Mouse (Mus musculus) kidney, adult 11 months (tissue): ENCODE measurements around the gene Cyp2j12.
"Not testable (repeated sequence)": the region's sequence is repeated elsewhere in the genome, so short reads cannot be mapped to it uniquely, and the experiment has no call there.

Experiments
- DNase-seq: peaks from one replicate; pipeline ENCODE4 v3.0.0; 2022

Cyp2j12 gene

DNA sequence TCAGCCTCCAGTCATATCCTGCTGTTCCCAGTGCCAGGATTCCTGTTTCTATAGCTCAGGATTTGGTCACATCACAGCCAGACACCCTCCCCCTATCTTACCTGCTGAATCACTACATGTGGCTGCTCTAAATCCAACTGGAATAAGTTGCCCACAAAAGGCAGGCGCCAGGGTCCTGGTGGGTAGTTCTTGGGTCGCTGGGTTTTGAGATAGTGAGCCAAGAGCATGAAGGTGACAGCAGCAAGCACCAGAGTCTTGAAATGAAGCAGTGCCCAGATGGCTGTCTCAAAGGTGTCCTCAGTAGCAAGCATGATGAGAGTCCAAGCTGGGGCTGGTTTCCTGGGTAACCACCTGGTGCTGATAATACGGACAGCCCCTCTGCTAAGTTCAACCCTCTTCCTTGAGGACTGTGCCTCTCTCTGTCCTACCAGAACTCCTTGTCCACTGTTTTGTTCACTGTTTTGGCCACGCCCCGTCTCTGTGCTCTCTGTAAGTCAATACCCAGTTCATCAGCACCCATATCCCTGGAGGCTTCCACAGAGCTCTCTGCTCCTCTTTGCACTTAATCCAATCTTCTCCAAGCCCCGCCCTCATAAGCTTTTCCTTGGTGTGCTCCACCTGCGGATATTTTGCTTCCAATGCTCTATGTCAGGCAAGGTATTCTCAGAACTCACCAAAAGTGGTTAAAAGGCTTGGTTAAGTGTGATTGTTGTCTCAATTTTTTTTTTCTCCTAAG lies at the start of gene Cyp2j12:
Gene Cyp2j12 (minus strand): TSS at position 421 of the 736 bp plus-strand sequence.
- no peak for DNase-seq

DNA sequence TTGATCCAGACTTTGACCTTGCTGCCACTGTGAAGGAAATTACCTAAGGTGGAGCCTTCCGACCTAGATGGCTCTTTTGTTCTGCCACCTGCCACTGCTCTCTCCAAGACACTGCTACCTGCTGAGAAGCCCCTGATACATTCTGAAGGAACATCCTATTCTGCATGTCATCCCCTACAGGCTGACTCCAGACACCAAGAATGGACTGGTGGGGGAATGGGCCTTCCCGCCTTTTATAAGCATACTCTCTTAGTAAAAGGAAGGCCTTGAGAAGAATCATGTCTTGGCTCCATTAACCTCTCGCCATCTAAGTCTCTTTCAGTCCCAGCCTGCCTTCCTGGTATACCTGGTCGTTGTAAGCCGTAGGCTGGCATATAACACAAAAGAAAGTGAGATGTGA lies 48.4 kb upstream of the Cyp2j12 start:
- DNase-seq = not testable (repeated sequence)

DNA sequence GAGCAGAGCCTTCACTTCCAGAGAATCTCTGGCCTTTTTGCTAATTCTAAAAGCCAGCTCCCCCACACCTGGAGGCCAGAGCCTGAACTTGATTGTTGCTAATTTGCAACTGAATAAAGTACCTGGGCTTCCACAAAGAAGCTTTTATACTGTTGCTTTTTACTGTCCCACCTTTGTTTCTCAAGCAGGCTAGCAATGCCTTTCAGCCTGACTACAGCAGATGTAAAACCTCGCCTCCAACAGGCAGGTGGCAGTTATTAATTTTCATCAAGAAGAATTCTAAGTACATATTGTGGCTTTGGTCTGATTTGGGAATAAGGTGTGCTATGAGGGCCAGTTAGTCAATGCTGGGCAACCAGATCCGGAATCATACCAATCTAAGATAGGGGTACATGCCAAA lies 47.7 kb upstream of the Cyp2j12 start:
- not testable (repeated sequence) for DNase-seq

GRCm38 (mm10) chr4:96188146-96188545 lies 47.2 kb upstream of the Cyp2j12 start:
- not testable (repeated sequence) for DNase-seq

DNA sequence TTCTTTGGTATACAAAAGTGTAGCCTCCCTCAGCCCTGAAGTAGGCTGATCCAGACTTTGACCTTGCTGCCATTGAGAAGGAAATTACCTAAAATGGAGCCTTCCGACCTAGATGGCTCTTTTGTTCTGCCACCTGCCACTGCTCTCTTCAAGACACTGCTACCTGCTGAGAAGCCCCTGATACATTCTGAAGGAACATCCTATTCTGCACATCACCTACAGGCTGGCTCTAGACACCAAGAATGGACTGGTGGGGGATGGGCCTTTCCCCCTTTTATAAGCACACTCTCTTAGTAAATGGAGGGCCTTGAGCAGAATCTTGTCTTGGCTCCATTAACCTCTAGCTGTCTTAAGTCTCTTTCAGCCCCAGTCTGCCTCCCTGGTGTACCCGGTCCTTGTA lies 43.8 kb upstream of the Cyp2j12 start:
- DNase-seq = not testable (repeated sequence)

DNA sequence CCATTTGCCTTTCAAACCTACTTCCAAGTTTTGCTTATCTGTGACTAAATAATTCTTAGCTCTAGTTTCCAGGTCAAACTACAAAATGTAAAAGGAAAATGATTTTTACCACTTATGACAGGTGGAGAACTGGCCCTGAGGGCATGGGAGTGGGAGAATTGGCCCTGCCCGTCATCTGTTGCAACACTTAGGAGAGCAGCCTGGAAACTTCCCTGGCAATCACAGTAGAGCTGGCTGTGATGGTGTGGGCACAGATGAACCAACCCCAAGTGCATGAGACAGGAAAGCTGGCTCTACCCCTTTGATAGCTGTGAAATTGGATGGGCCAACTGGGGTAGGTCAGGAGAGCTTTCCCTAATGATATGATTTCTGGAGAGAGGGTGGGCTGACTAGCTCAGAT lies 21.9 kb upstream of the Cyp2j12 start:
- DNase-seq = no peak

DNA sequence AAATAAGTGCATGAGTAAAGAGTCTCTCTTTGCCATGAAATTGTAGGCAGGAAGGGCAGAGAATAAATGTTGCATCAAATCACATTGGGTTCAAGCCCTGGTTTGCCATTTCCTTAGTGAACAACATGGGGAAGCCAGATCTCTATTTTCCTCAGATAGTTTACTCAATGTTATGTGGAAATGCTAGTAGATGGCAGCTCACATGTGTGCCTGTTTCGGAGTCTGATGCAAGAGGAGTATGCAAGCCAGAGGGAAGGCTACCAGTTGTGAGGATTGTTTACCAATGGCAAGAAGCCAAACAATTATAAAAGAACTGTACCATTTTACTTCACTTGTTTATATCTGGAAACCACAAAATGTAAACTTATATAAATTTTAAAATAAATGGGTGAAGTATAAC lies 20.6 kb upstream of the Cyp2j12 start:
- no peak for DNase-seq

- DNase-seq = no peak
Measured at GRCm38 (mm10) chr4:96139226-96139625, 1.7 kb downstream of the Cyp2j12 start.

GRCm38 (mm10) chr4:96134246-96134645 lies 6.7 kb downstream of the Cyp2j12 start:
- DNase-seq = no peak

DNA sequence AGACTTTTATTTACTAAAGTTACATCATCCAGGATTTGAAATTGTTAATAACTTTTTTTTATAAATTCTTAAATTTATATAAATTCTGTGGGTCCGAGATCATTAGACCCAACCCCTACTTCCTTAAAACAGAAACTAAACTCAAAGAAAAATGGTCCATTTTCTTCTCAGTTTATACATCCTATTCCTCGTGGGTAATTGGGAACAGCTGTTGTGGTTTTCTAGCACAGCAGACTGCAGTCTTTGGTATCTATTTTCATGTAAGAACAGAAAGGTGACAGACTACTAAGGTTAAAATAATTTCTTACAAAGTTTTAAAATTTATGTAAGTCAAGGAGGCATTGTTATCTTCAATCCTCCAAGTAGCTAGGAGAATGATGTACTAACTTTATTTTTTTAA lies 44.1 kb downstream of the Cyp2j12 start:
- no peak for DNase-seq

- no peak for DNase-seq
Measured at GRCm38 (mm10) chr4:96091869-96092268, 49.1 kb downstream of the Cyp2j12 start.

DNA sequence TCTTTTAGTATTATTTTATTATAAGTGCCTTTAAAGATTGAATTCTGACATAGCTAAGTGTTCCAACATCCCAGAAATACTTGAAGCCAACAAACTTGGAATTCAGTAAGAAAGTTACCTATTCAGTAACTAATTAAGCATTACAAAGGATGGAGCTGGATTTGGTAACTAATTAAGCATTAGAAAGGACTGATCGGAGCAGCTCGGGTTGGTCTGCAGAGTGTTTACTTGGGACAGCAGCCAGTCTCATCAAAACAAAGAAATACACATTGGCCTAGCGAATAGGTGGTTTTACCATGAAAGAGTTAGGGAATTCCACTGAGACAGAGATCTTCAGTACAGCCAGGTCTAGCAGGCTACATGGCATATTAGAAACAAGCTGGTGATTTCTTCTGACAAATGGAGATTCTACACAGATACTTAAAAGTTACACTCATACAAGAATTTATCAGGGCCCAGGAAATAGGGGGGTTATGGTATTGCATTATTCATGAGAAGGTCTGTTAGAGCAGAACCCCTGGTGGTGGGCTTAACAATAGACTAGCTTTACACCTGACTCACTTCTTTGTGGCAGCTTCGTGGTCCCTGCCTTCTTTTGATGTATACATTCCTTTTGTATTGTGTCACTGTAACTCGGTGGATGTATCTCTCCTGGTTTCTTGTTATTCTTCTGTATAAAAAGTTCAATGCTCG lies 51.5 kb downstream of the Cyp2j12 start:
- DNase-seq = peak; percentile 19

GRCm38 (mm10) chr4:96078308-96078707 lies 62.6 kb downstream of the Cyp2j12 start:
- DNase-seq = no peak

GRCm38 (mm10) chr4:96077261-96078125 lies 63.5 kb downstream of the Cyp2j12 start, which contains the start of gene Cyp2j13:
Gene Cyp2j13, minus strand, starts transcription at chr4:96077546.
- DNase-seq = peak; percentile 8

GRCm38 (mm10) chr4:96062045-96062444 lies 78.9 kb downstream of the Cyp2j12 start:
- no peak for DNase-seq

DNA sequence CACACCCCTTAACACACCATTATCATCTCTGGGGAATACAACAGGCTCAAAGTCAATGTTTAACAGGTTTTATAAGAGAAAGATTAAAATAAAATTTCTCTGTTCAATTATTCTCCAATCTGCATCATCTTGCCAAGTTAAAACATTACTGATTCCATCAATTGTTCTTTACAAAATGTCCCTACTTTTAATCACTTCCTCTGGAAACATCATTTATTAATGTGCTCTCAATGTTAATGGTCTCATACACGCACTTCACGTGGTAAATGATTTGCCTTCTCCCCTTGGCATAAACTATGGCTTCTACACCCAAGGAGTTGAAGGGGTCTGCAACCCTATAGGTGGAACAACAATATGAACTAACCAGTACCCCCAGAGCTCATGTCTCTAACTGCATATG lies 80.8 kb downstream of the Cyp2j12 start:
- DNase-seq = no peak
